ENCODE assay signal across 10 mouse cellular contexts in the genomic region with DNA sequence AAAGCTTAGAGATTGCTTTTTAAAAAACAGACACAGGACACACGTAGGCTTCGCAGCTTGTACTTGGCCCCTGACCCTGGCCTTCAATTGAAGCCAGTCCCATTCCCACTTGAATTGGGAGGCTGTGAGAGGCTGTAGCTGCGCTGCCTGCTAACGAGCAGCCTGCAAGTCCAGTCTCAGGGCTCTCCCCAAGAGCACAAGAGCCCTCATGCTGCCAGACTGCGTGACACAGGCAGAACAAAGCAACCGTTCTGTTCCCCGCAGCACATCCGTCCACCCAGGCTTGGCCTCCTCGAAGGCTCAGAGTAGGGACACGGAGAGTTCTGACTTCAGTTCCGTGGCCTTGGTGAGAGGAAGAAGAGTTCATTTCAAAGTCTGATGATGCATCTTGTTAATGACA.
DNase-seq lines count a peak whose midpoint lies in the region; ATAC-seq and TF ChIP-seq lines count a peak whose summit lies in the region.
"Had no signal": no experiment of that assay in that cellular context is flagged by ENCODE, and none has a peak within 500 bp of the region (broad histone marks: within the 10 kb centered on the region; RNA-seq: fewer than 3 reads in every experiment).

No protein-coding gene starts in this region.

- 41% methylated on average over 11 of the region's 11 CpGs for WGBS in intestine, embryonic 14.5 days
- WGBS in intestine, postnatal 0 days = 64% methylated on average over 11 of the region's 11 CpGs
- 4% methylated on average over 11 of the region's 11 CpGs for WGBS in forebrain, embryonic 13.5 days
- WGBS in midbrain, embryonic 11.5 days = 18% methylated on average over 11 of the region's 11 CpGs

- no peak for ATAC-seq in intestine, embryonic 14.5 days (replicated peaks; ENCODE audit: low FRiP score, low TSS enrichment, low read depth)
- ATAC-seq in intestine, postnatal 0 days = no peak
- peak; percentile 71 for ATAC-seq in forebrain, embryonic 13.5 days
- peak; percentile 79 for ATAC-seq in midbrain, embryonic 11.5 days (ENCODE audit: low FRiP score)

- DNase-seq in intestine, embryonic 14.5 days (ENCODE audit: low spot score) = peak; percentile 51
- peak; percentile 77 for DNase-seq in brain, adult 2 months (ENCODE audit: low read depth, low spot score)
- DNase-seq in midbrain, embryonic 11.5 days (ENCODE audit: low spot score, missing footprints) = no peak
- no peak for DNase-seq in right cerebral cortex, postnatal 36 days (ENCODE audit: low spot score in 2 of 2)
- no peak for DNase-seq in cerebellum, adult 18-20 months
- DNase-seq in gastrocnemius, postnatal 25 days = no peak
- DNase-seq: adrenal gland, adult 2 months; thymus, adult 2 months had no signal

- no peaks in the 10 kb centered on the region for H3K27me3 ChIP-seq in intestine, embryonic 14.5 days (replicated peaks; ENCODE audit: control insufficient read depth, insufficient read depth, low read length)
- H3K27me3 ChIP-seq in intestine, postnatal 0 days (replicated peaks; ENCODE audit: control insufficient read depth, insufficient read depth, low read length) = no peaks in the 10 kb centered on the region
- H3K27me3 ChIP-seq in forebrain, embryonic 13.5 days = no peaks in the 10 kb centered on the region
- H3K27me3 ChIP-seq in midbrain, embryonic 11.5 days (ENCODE audit: control insufficient read depth, insufficient read depth, low read length) = no peaks in the 10 kb centered on the region

- peaks cover 19% of the 10 kb centered on the region for H3K4me1 ChIP-seq in intestine, embryonic 14.5 days (replicated peaks; ENCODE audit: control insufficient read depth, insufficient read depth, low read length)
- no peaks in the 10 kb centered on the region for H3K4me1 ChIP-seq in intestine, postnatal 0 days (replicated peaks; ENCODE audit: control insufficient read depth, insufficient read depth, low read length)
- H3K4me1 ChIP-seq in forebrain, embryonic 13.5 days = peaks cover 35% of the 10 kb centered on the region
- H3K4me1 ChIP-seq in midbrain, embryonic 11.5 days (ENCODE audit: control insufficient read depth, insufficient read depth, low read length) = peaks cover 25% of the 10 kb centered on the region

- H3K9me3 ChIP-seq in intestine, embryonic 14.5 days (ENCODE audit: control insufficient read depth, low read length) = no peaks in the 10 kb centered on the region
- H3K9me3 ChIP-seq in intestine, postnatal 0 days (ENCODE audit: control insufficient read depth) = no peaks in the 10 kb centered on the region
- no peaks in the 10 kb centered on the region for H3K9me3 ChIP-seq in forebrain, embryonic 13.5 days (replicated peaks)
- H3K9me3 ChIP-seq in midbrain, embryonic 11.5 days (ENCODE audit: control insufficient read depth, low read length) = no peaks in the 10 kb centered on the region

- no peak overlapping the region for H3K9ac ChIP-seq in intestine, embryonic 14.5 days (ENCODE audit: low read length)
- no peak overlapping the region for H3K9ac ChIP-seq in intestine, postnatal 0 days (ENCODE audit: low read depth, low read length)
- H3K9ac ChIP-seq in forebrain, embryonic 13.5 days = no peak overlapping the region
- peak overlapping the region; percentile 39; the same call in 1 of the 2 replicates for H3K9ac ChIP-seq in midbrain, embryonic 11.5 days (ENCODE audit: low read length)

- H3K4me3 ChIP-seq in intestine, embryonic 14.5 days (ENCODE audit: low read depth, low read length) = no peak overlapping the region
- no peak overlapping the region for H3K4me3 ChIP-seq in intestine, postnatal 0 days (ENCODE audit: low read depth, low read length)
- no peak overlapping the region for H3K4me3 ChIP-seq in forebrain, embryonic 13.5 days
- H3K4me3 ChIP-seq in midbrain, embryonic 11.5 days (ENCODE audit: low read depth, low read length) = no peak overlapping the region

- H3K36me3 ChIP-seq in intestine, embryonic 14.5 days (ENCODE audit: control insufficient read depth, insufficient read depth, low read length) = peaks cover 30% of the 10 kb centered on the region
- H3K36me3 ChIP-seq in intestine, postnatal 0 days (ENCODE audit: control insufficient read depth, insufficient read depth) = peaks cover 31% of the 10 kb centered on the region
- no peaks in the 10 kb centered on the region for H3K36me3 ChIP-seq in forebrain, embryonic 13.5 days (ENCODE audit: poor library complexity, severe bottlenecking)
- no peaks in the 10 kb centered on the region for H3K36me3 ChIP-seq in midbrain, embryonic 11.5 days (ENCODE audit: control insufficient read depth, insufficient read depth, low read length)

- no peak overlapping the region for H3K27ac ChIP-seq in intestine, embryonic 14.5 days (ENCODE audit: low read depth)
- no peak overlapping the region for H3K27ac ChIP-seq in intestine, postnatal 0 days (ENCODE audit: low read depth, low read length)
- H3K27ac ChIP-seq in forebrain, embryonic 13.5 days = peak overlapping the region; percentile 85
- H3K27ac ChIP-seq in midbrain, embryonic 11.5 days (ENCODE audit: low read depth, low read length) = peak overlapping the region; percentile 76

- no peak for TF ChIP-seq CTCF in intestine, postnatal 0 days (IDR thresholded peaks at IDR 0.05; ENCODE audit: low read depth)

- H3K4me2 ChIP-seq in intestine, embryonic 14.5 days (ENCODE audit: low read length) = no peak overlapping the region
- no peak overlapping the region for H3K4me2 ChIP-seq in intestine, postnatal 0 days (replicated peaks; ENCODE audit: low read depth)
- H3K4me2 ChIP-seq in forebrain, embryonic 13.5 days = no peak overlapping the region
- H3K4me2 ChIP-seq in midbrain, embryonic 11.5 days = no peak overlapping the region

Comparison
In these comparisons a context has a peak if more than half of its experiments do, and no peak if none do; other contexts are left out.
1. ATAC-seq: peak in forebrain, embryonic 13.5 days (single experiment) and midbrain, embryonic 11.5 days (single experiment); none in intestine, embryonic 14.5 days (single experiment) and intestine, postnatal 0 days (single experiment).
2. DNase-seq: peak in intestine, embryonic 14.5 days (single experiment) and brain, adult 2 months (single experiment); none in midbrain, embryonic 11.5 days (single experiment), right cerebral cortex, postnatal 36 days (0 of 2), cerebellum, adult 18-20 months (0 of 2) and gastrocnemius, postnatal 25 days (single experiment).
3. H3K27ac ChIP-seq: peak in forebrain, embryonic 13.5 days (single experiment) and midbrain, embryonic 11.5 days (single experiment); none in intestine, embryonic 14.5 days (single experiment) and intestine, postnatal 0 days (single experiment).